Mouse (Mus musculus): ENCODE results near the gene Orc2. TPM values are rescaled to one million over a fixed set of nuclear protein-coding genes. Genes with fewer than 3 reads are reported as not detected.

Orc2 gene
- total and polyA plus RNA-seq, 3 experiments, result 56.6 to 233 (median 78.5) TPM

DNA sequence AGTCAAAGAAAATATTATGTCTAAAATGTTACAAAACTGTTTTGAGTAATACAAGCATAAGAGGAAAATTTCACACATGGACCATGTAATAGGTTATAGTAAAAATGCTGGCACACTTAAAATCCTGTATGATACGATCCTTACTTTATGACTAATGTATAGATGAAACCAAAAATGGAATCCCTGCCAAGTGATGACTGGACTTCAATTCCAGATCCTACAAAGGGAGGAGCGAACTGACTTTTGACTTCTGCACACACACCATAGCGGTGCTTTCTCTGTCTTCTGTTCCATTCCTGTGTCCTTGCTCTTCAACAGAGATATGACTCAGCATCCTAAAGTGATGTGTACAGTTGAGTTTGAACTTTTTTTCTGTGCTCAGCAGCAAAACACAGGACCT is 44.3 kb downstream of the Orc2 start (continued):
- no peak for TF ChIP-seq POLR2AphosphoS5 (IDR thresholded peaks at IDR 0.05; ENCODE audit: borderline replicate concordance, low read depth, low read length)

DNA sequence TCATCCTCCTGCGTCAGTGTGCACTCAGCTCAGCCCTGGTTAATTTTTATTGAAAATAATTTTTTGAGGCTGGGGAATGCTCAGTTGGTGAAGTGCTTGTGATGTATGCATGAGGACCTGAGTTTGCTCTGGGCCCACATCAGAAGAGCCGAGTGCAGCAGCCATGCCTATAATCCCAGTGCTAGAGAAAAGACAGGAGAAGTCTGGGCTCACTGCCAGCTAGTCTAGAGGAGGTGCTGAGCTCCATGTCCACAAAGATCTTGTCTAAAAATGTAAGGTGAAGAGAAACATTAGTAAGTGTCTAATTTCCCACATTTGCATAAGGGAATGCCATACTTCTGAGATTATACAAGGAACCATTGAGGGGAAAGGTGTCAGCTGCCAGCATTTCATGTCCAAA is 46.0 kb downstream of the Orc2 start:
- no peak for DNase-seq (ENCODE audit: low read depth, low spot score)
- Histone ChIP-seq H3K36me3 (ENCODE audit: control insufficient read depth in 1 of 2, insufficient read depth in 2 of 2, low read length in 2 of 2) (peaks cover 0 to 9% of the 10 kb centered on the region in 2 experiments; a peak in 3 of 4 replicates), H3K27me3 (ENCODE audit: control insufficient read depth in 1 of 2, insufficient read depth in 2 of 2, low read length in 2 of 2) (no peaks in the 10 kb centered on the region), H3K27ac (ENCODE audit: control insufficient read depth, low read depth, low read length) (no peak overlapping the region), H3K9me3 (replicated peaks; ENCODE audit: insufficient read depth, low read length) (no peaks in the 10 kb centered on the region), H3K79me2 (ENCODE audit: control insufficient read depth, insufficient read depth, low read length, poor library complexity) (no peaks in the 10 kb centered on the region), H3K9ac (ENCODE audit: control insufficient read depth, low read depth, low read length, poor library complexity, severe bottlenecking) (no peak overlapping the region), H3K4me1 (ENCODE audit: control insufficient read depth in 1 of 2, insufficient read depth in 2 of 2, low read length in 2 of 2) (no peaks in the 10 kb centered on the region), H3K4me3 (ENCODE audit: control insufficient read depth in 1 of 2, insufficient read depth in 1 of 2, low read depth in 2 of 2, low read length in 2 of 2) (no peak overlapping the region)
- no peak for TF ChIP-seq POLR2A (IDR thresholded peaks at IDR 0.05; ENCODE audit: control insufficient read depth in 1 of 2, insufficient read depth in 1 of 2, low read depth in 1 of 2, low read length in 2 of 2, poor library complexity in 1 of 2)
- TF ChIP-seq MAFK (IDR thresholded peaks at IDR 0.05; ENCODE audit: borderline replicate concordance, low read depth, low read length), result no peak
- no peak for TF ChIP-seq CTCF (IDR thresholded peaks at IDR 0.05 in 2 of 3, conservative IDR thresholded peaks at IDR 0.05 in 1 of 3; ENCODE audit: control insufficient read depth in 1 of 3, insufficient read depth in 1 of 3, low read depth in 2 of 3, low read length in 3 of 3, poor library complexity in 1 of 3, severe bottlenecking in 1 of 3)
- TF ChIP-seq TCF12 (IDR thresholded peaks at IDR 0.05; ENCODE audit: low read depth, low read length), result no peak

DNA sequence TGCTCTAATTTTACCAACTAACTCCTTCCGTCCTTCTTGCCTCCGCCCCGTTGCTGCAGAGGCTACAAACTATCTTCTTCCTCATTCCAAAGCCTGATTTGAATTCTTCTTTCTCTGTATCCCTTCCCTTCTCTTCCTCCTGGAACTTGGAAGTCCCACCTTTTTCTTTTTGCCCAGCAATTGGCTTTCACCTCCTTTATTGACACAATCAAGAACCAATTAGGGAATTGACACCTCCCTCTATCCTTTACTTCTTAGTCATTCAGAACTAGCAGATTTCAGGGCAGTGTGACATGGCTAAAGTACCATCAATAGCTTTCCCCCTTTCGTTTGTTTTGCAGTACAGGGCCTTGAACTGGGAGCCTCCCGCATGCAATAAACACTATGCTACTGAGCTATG is 46.7 kb downstream of the Orc2 start:
- Histone ChIP-seq H3K79me2 (ENCODE audit: control insufficient read depth, insufficient read depth, low read length, poor library complexity) (no peaks in the 10 kb centered on the region), H3K27me3 (ENCODE audit: control insufficient read depth in 1 of 2, insufficient read depth in 2 of 2, low read length in 2 of 2) (no peaks in the 10 kb centered on the region), H3K9me3 (replicated peaks; ENCODE audit: insufficient read depth, low read length) (no peaks in the 10 kb centered on the region), H3K4me3 (ENCODE audit: control insufficient read depth in 1 of 2, insufficient read depth in 1 of 2, low read depth in 2 of 2, low read length in 2 of 2) (no peak overlapping the region), H3K27ac (ENCODE audit: control insufficient read depth, low read depth, low read length) (no peak overlapping the region), H3K4me1 (ENCODE audit: control insufficient read depth in 1 of 2, insufficient read depth in 2 of 2, low read length in 2 of 2) (no peaks in the 10 kb centered on the region), H3K9ac (ENCODE audit: control insufficient read depth, low read depth, low read length, poor library complexity, severe bottlenecking) (no peak overlapping the region), H3K36me3 (ENCODE audit: control insufficient read depth in 1 of 2, insufficient read depth in 2 of 2, low read length in 2 of 2) (peaks cover 0 to 10% of the 10 kb centered on the region in 2 experiments; a peak in 3 of 4 replicates)
- no peak for DNase-seq (ENCODE audit: low read depth, low spot score)
- no peak for TF ChIP-seq NELFE (IDR thresholded peaks at IDR 0.05; ENCODE audit: low read depth, low read length)
- TF ChIP-seq MAX (IDR thresholded peaks at IDR 0.05; ENCODE audit: low read length), result no peak
- no peak for TF ChIP-seq UBTF (IDR thresholded peaks at IDR 0.05; ENCODE audit: borderline replicate concordance, insufficient read depth, low read depth, low read length)
- no peak for TF ChIP-seq HCFC1 (IDR thresholded peaks at IDR 0.05; ENCODE audit: low read depth, low read length)
- no peak for TF ChIP-seq ETS1 (IDR thresholded peaks at IDR 0.05; ENCODE audit: low read depth, low read length)
- no peak for TF ChIP-seq RCOR1 (IDR thresholded peaks at IDR 0.05; ENCODE audit: low read depth, low read length)
- no peak for TF ChIP-seq KAT2A (conservative IDR thresholded peaks at IDR 0.05; ENCODE audit: low read depth, low read length)
- no peak for TF ChIP-seq E2F4 (IDR thresholded peaks at IDR 0.05; ENCODE audit: borderline replicate concordance, low read depth, low read length)
- no peak for TF ChIP-seq MYB (IDR thresholded peaks at IDR 0.05; ENCODE audit: low read depth, low read length)
- TF ChIP-seq EP300 (IDR thresholded peaks at IDR 0.05; ENCODE audit: low read depth in 1 of 2, low read length in 2 of 2), result no peak
- no peak for TF ChIP-seq USF1 (IDR thresholded peaks at IDR 0.05; ENCODE audit: low read depth, low read length)
- no peak for TF ChIP-seq MXI1 (IDR thresholded peaks at IDR 0.05; ENCODE audit: low read depth, low read length)
- TF ChIP-seq MEF2A (IDR thresholded peaks at IDR 0.05; ENCODE audit: extremely low read depth, insufficient replicate concordance, low read depth, low read length, poor library complexity, severe bottlenecking), result no peak
- TF ChIP-seq MAFK (IDR thresholded peaks at IDR 0.05; ENCODE audit: borderline replicate concordance, low read depth, low read length), result no peak
- TF ChIP-seq RAD21 (IDR thresholded peaks at IDR 0.05; ENCODE audit: low read depth, low read length), result no peak
- TF ChIP-seq CHD1 (IDR thresholded peaks at IDR 0.05; ENCODE audit: low read depth, low read length), result no peak
- no peak for TF ChIP-seq ZMIZ1 (IDR thresholded peaks at IDR 0.05; ENCODE audit: low read depth, low read length)
- TF ChIP-seq POLR2AphosphoS5 (IDR thresholded peaks at IDR 0.05; ENCODE audit: borderline replicate concordance, low read depth, low read length), result no peak

All from MEL (cell line).